ENCODE assay signal across 20 mouse cellular contexts in genomic region chr17:46725731-46726645, GRCm38 (mm10). TPM values are rescaled to one million over a fixed set of nuclear protein-coding genes. Genes with fewer than 3 reads are reported as not detected.
DNase-seq lines count a peak whose midpoint lies in the region; ATAC-seq and TF ChIP-seq lines count a peak whose summit lies in the region.
"Had no signal": no experiment of that assay in that cellular context is flagged by ENCODE, and none has a peak within 500 bp of the region (broad histone marks: within the 10 kb centered on the region; RNA-seq: fewer than 3 reads in every experiment).

No protein-coding gene starts in this region.

- no peak overlapping the region for H3K4me2 ChIP-seq in kidney, embryonic 16.5 days (replicated peaks; ENCODE audit: low read depth, low read length)
- H3K4me2 ChIP-seq: hindbrain, embryonic 14.5 days; limb, embryonic 15.5 days; lung, embryonic 15.5 days; midbrain, embryonic 12.5 days had no signal

- peak; percentile 35 for DNase-seq in left cerebral cortex, postnatal 4 days
- DNase-seq in left cerebral cortex, adult 2 months (ENCODE audit: extremely low spot score in 1 of 2, low spot score in 2 of 2), result no peak
- DNase-seq in brain, adult 2 months (ENCODE audit: low read depth, low spot score), result peak; percentile 91
- DNase-seq in cerebellum, adult 18-20 months, result peak; percentile 79 to 86
- DNase-seq in cerebellum, postnatal 36 days, result peak; percentile 78 to 79
- no peak for DNase-seq in ovary, postnatal 14 days (ENCODE audit: low spot score)
- DNase-seq: kidney, postnatal 10 days; right cerebral cortex, adult 18-20 months had no signal

- H3K27me3 ChIP-seq in kidney, embryonic 16.5 days (ENCODE audit: insufficient read depth, low read length), result 0 out of 2 replicates have a peak, but pooled peaks cover 6% of the 10 kb centered on the region

- 0 out of 2 replicates have a peak, but pooled peaks cover 4% of the 10 kb centered on the region for H3K4me1 ChIP-seq in kidney, embryonic 16.5 days (ENCODE audit: insufficient read depth, low read length)
- H3K4me1 ChIP-seq: midbrain, embryonic 12.5 days had no signal

- H3K4me3 ChIP-seq in left cerebral cortex, adult 2 months, result no peak overlapping the region
- H3K4me3 ChIP-seq in kidney, embryonic 16.5 days (ENCODE audit: low read length), result no peak overlapping the region
- H3K4me3 ChIP-seq: forebrain, embryonic 10.5 days; limb, embryonic 15.5 days; lung, embryonic 15.5 days; midbrain, embryonic 12.5 days had no signal

- WGBS in kidney, embryonic 16.5 days, result 91% methylated on average over 26 of the region's 26 CpGs

- no peak for ATAC-seq in kidney, embryonic 16.5 days (ENCODE audit: low FRiP score, low TSS enrichment)
- ATAC-seq: intestine, postnatal 0 days had no signal

- TF ChIP-seq CTCF in left cerebral cortex, adult 2 months (IDR thresholded peaks at IDR 0.05), result no peak

- H3K9me3 ChIP-seq in kidney, embryonic 16.5 days (ENCODE audit: low read length), result no peaks in the 10 kb centered on the region
- H3K9me3 ChIP-seq: forebrain, embryonic 10.5 days; G1E; heart, embryonic 10.5 days; limb, embryonic 15.5 days; lung, embryonic 15.5 days; midbrain, embryonic 12.5 days had no signal

- H3K9ac ChIP-seq in kidney, embryonic 16.5 days (replicated peaks; ENCODE audit: low read length), result no peak overlapping the region
- H3K9ac ChIP-seq: hindbrain, embryonic 14.5 days; limb, embryonic 15.5 days; lung, embryonic 15.5 days; midbrain, embryonic 12.5 days had no signal

- peaks cover 29% of the 10 kb centered on the region; the same call in 1 of the 2 replicates for H3K36me3 ChIP-seq in kidney, embryonic 16.5 days (ENCODE audit: insufficient read depth, low read length)

- no peak overlapping the region for H3K27ac ChIP-seq in left cerebral cortex, adult 2 months
- no peak overlapping the region for H3K27ac ChIP-seq in kidney, embryonic 16.5 days (ENCODE audit: low read length)
- H3K27ac ChIP-seq: hindbrain, embryonic 14.5 days; limb, embryonic 15.5 days; lung, embryonic 15.5 days; macrophage; midbrain, embryonic 12.5 days had no signal

- intact Hi-C loops in left cerebral cortex, postnatal 4 days (cut with DNase I), result no loop called here
- intact Hi-C loops in left cerebral cortex, adult 2 months (cut with DNase I), result no loop called here

RNA-seq across cellular contexts. Expression of gene Gnmt, which starts 3.0 kb away (rescaled TPM):
- under 1 TPM; 0.88 to 0.89 TPM for total RNA-seq in left cerebral cortex, postnatal 4 days (2021)
- 1 to 10 TPM in 1 of 2 experiments, under 1 TPM in 1; 0.70 to 2.1 TPM for total RNA-seq in left cerebral cortex, adult 2 months (2021)
- 2.4 and 2.7 TPM in 2 replicates for polyA plus RNA-seq in kidney, embryonic 16.5 days (2015; fragmentation: Nextera tagmentation; extraction: Ambion mirVana)
- total RNA-seq: G1E had no signal
- polyA plus RNA-seq: CD4-positive, CD25-positive, alpha-beta regulatory T cell, adult 4 months; macrophage had no signal

RNA-seq across cellular contexts. Expression of gene Pex6, which starts 14.7 kb away (rescaled TPM):
- 10 to 100 TPM; 30.9 to 32.0 TPM for total RNA-seq in left cerebral cortex, postnatal 4 days (2021)
- total RNA-seq in left cerebral cortex, adult 2 months (2021), result 10 to 100 TPM; 54.6 to 55.5 TPM
- 26.8 and 27.4 TPM in 2 replicates for polyA plus RNA-seq in kidney, embryonic 16.5 days (2015; fragmentation: Nextera tagmentation; extraction: Ambion mirVana)

RNA-seq across cellular contexts. Expression of gene Ppp2r5d, which starts 21.1 kb away (rescaled TPM):
- total RNA-seq in left cerebral cortex, postnatal 4 days (2021), result 100 to 1,000 TPM in 1 of 2 experiments, 10 to 100 TPM in 1; 99.6 to 100 TPM
- 10 to 100 TPM; 79.5 to 83.9 TPM for total RNA-seq in left cerebral cortex, adult 2 months (2021)
- 110 and 112 TPM in 2 replicates for polyA plus RNA-seq in kidney, embryonic 16.5 days (2015; fragmentation: Nextera tagmentation; extraction: Ambion mirVana)

RNA-seq across cellular contexts. Expression of gene Cnpy3, which starts 26.0 kb away (rescaled TPM):
- 10 to 100 TPM; 50.8 to 53.2 TPM for total RNA-seq in left cerebral cortex, postnatal 4 days (2021)
- 10 to 100 TPM; 65.1 to 68.1 TPM for total RNA-seq in left cerebral cortex, adult 2 months (2021)
- 85.9 and 94.5 TPM in 2 replicates for polyA plus RNA-seq in kidney, embryonic 16.5 days (2015; fragmentation: Nextera tagmentation; extraction: Ambion mirVana)

RNA-seq across cellular contexts. Expression of gene Ptcra, which starts 37.5 kb away (rescaled TPM):
- total RNA-seq in left cerebral cortex, postnatal 4 days (2021), result not detected
- under 1 TPM in 1 of 2 experiments, not detected in 1; 0.28 TPM for total RNA-seq in left cerebral cortex, adult 2 months (2021)
- 0.22 and 0.29 TPM in 2 replicates for polyA plus RNA-seq in kidney, embryonic 16.5 days (2015; fragmentation: Nextera tagmentation; extraction: Ambion mirVana)
- total RNA-seq: gastrocnemius, postnatal 14 days had no signal
- polyA plus RNA-seq: macrophage had no signal

Comparison
In these comparisons a context has a peak if more than half of its experiments do, and no peak if none do; other contexts are left out.
1. DNase-seq: peak in left cerebral cortex, postnatal 4 days (single experiment), brain, adult 2 months (single experiment), cerebellum, adult 18-20 months (2 of 2) and cerebellum, postnatal 36 days (2 of 2); none in left cerebral cortex, adult 2 months (0 of 2) and ovary, postnatal 14 days (single experiment).